ENCODE assay signal across 8 mouse cellular contexts in the genomic region with DNA sequence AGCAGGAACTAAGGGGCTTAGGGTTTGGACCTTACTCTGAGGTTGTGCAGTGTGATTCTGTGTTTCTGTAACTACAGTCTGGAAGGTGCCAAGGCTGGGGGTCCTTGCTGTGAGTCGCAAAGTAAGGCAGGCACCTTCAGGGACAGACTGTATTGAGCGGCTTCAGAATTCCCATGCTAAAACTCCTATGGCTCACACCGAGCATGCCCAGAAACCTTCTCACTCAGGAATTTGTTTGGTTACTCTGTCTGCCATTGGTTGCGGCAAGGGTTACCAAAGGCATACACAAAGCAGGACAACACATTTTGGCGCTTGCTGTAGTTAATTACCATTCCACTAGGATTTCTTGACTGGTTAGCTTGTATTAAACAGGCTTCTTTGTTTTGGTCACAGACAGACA. TPM values are rescaled to one million over a fixed set of nuclear protein-coding genes. Genes with fewer than 3 reads are reported as not detected.
DNase-seq lines count a peak whose midpoint lies in the region; ATAC-seq lines count a peak whose summit lies in the region.

No protein-coding gene starts in this region.

- peak overlapping the region; percentile 71 for H3K4me3 ChIP-seq in lung, embryonic 16.5 days (ENCODE audit: low read length)
- peak overlapping the region; percentile 62 for H3K4me3 ChIP-seq in embryonic facial prominence, embryonic 13.5 days
- peak overlapping the region; percentile 81 for H3K4me3 ChIP-seq in limb, embryonic 11.5 days (ENCODE audit: low read depth, low read length)

- peak overlapping the region; percentile 92 for H3K27ac ChIP-seq in lung, embryonic 16.5 days (ENCODE audit: low read length)
- peak overlapping the region; percentile 95 for H3K27ac ChIP-seq in embryonic facial prominence, embryonic 13.5 days
- H3K27ac ChIP-seq in limb, embryonic 11.5 days (replicated peaks; ENCODE audit: low read depth, low read length): peak overlapping the region; percentile 95

- H3K27me3 ChIP-seq in lung, embryonic 16.5 days (ENCODE audit: control insufficient read depth, insufficient read depth, low read depth, low read length): no peaks in the 10 kb centered on the region
- no peaks in the 10 kb centered on the region for H3K27me3 ChIP-seq in embryonic facial prominence, embryonic 13.5 days
- no peaks in the 10 kb centered on the region for H3K27me3 ChIP-seq in limb, embryonic 11.5 days (ENCODE audit: control insufficient read depth, insufficient read depth, low read length)

- peak overlapping the region; percentile 84 for H3K9ac ChIP-seq in lung, embryonic 16.5 days (ENCODE audit: low read length)
- peak overlapping the region; percentile 81 for H3K9ac ChIP-seq in embryonic facial prominence, embryonic 13.5 days
- peak overlapping the region; percentile 93 for H3K9ac ChIP-seq in limb, embryonic 11.5 days (ENCODE audit: low read length)

- peaks cover 77% of the 10 kb centered on the region for H3K4me1 ChIP-seq in lung, embryonic 16.5 days (replicated peaks; ENCODE audit: control insufficient read depth, insufficient read depth, low read length)
- peaks cover 68% of the 10 kb centered on the region for H3K4me1 ChIP-seq in embryonic facial prominence, embryonic 13.5 days
- peaks cover 20% of the 10 kb centered on the region for H3K4me1 ChIP-seq in limb, embryonic 11.5 days (ENCODE audit: control insufficient read depth, insufficient read depth, low read length)

- no peak for DNase-seq in lung, postnatal 4 days
- DNase-seq in limb, embryonic 11.5 days (ENCODE audit: low spot score): no peak
- DNase-seq in retina, postnatal 1 day: peak; percentile 52
- DNase-seq in frontal cortex, postnatal 36 days (ENCODE audit: low spot score in 2 of 2): no peak

- H3K4me2 ChIP-seq in lung, embryonic 16.5 days (ENCODE audit: low read depth, low read length): peak overlapping the region; percentile 85
- H3K4me2 ChIP-seq in embryonic facial prominence, embryonic 13.5 days: peak overlapping the region; percentile 86
- H3K4me2 ChIP-seq in limb, embryonic 11.5 days (ENCODE audit: low read depth, severe bottlenecking): peak overlapping the region; percentile 90

- H3K9me3 ChIP-seq in lung, embryonic 16.5 days (ENCODE audit: control insufficient read depth, low read length): no peaks in the 10 kb centered on the region
- H3K9me3 ChIP-seq in embryonic facial prominence, embryonic 13.5 days: no peaks in the 10 kb centered on the region
- no peaks in the 10 kb centered on the region for H3K9me3 ChIP-seq in limb, embryonic 11.5 days (ENCODE audit: control insufficient read depth, low read length)

- ATAC-seq in lung, embryonic 16.5 days (ENCODE audit: low read depth): peak; percentile 6; the same call in 1 of the 2 replicates
- no peak for ATAC-seq in embryonic facial prominence, embryonic 13.5 days (ENCODE audit: insufficient number of reproducible peaks, insufficient read depth, low FRiP score, low TSS enrichment, low read depth)
- ATAC-seq in limb, embryonic 11.5 days (ENCODE audit: insufficient number of reproducible peaks, low FRiP score, low TSS enrichment, low read depth): peak; percentile 36; the same call in 1 of the 2 replicates
- no peak for ATAC-seq in erythroid progenitor cell, adult 5-6 weeks (replicated peaks; ENCODE audit: low FRiP score, poor library complexity, severe bottlenecking)
- ATAC-seq in megakaryocyte-erythroid progenitor cell, adult 5-6 weeks (replicated peaks; ENCODE audit: low FRiP score, low TSS enrichment, poor library complexity, severe bottlenecking): no peak

- WGBS in lung, embryonic 16.5 days: 5% methylated on average over 5 of the region's 5 CpGs
- WGBS in embryonic facial prominence, embryonic 13.5 days: under 1% methylated on average over 5 of the region's 5 CpGs
- 11% methylated on average over 5 of the region's 5 CpGs for WGBS in limb, embryonic 11.5 days

- peaks cover 8% of the 10 kb centered on the region; the same call in 1 of the 2 replicates for H3K36me3 ChIP-seq in lung, embryonic 16.5 days (ENCODE audit: control insufficient read depth, insufficient read depth, low read length)
- peaks cover 23% of the 10 kb centered on the region for H3K36me3 ChIP-seq in embryonic facial prominence, embryonic 13.5 days
- H3K36me3 ChIP-seq in limb, embryonic 11.5 days (ENCODE audit: control insufficient read depth, insufficient read depth, low read length): peaks cover 6% of the 10 kb centered on the region; the same call in 1 of the 2 replicates

RNA-seq across cellular contexts. Expression of gene Tk1, which starts 0.3 kb away (rescaled TPM):
- 130 and 131 TPM in 2 replicates for polyA plus RNA-seq in lung, embryonic 16.5 days (2015; fragmentation: Nextera tagmentation; extraction: Ambion mirVana)
- polyA plus RNA-seq in embryonic facial prominence, embryonic 13.5 days (2015; fragmentation: Nextera tagmentation; extraction: Ambion mirVana): 143 and 150 TPM in 2 replicates
- 126 and 138 TPM in 2 replicates for polyA plus RNA-seq in limb, embryonic 11.5 days (2014; fragmentation: Nextera tagmentation; extraction: Ambion mirVana)
- 462 and 532 TPM in 2 replicates for total RNA-seq in erythroid progenitor cell, adult 5-6 weeks (2015; ENCODE audit: low replicate concordance)
- total RNA-seq in erythroid progenitor cell, adult 5-6 weeks (2017; ENCODE audit: low replicate concordance): 549 and 716 TPM in 2 replicates
- total RNA-seq in megakaryocyte-erythroid progenitor cell, adult 5-6 weeks (2014; fragmentation: Nextera tagmentation): 191 and 266 TPM in 2 replicates
- total RNA-seq in megakaryocyte-erythroid progenitor cell, adult 5-6 weeks (2017): 46.7 and 52.5 TPM in 2 replicates

RNA-seq across cellular contexts. Expression of gene Afmid, which starts 0.4 kb away (rescaled TPM):
- polyA plus RNA-seq in lung, embryonic 16.5 days (2015; fragmentation: Nextera tagmentation; extraction: Ambion mirVana): 4.9 and 5.4 TPM in 2 replicates
- polyA plus RNA-seq in embryonic facial prominence, embryonic 13.5 days (2015; fragmentation: Nextera tagmentation; extraction: Ambion mirVana): 4.2 and 5.1 TPM in 2 replicates
- polyA plus RNA-seq in limb, embryonic 11.5 days (2014; fragmentation: Nextera tagmentation; extraction: Ambion mirVana): 3.1 and 3.2 TPM in 2 replicates
- total RNA-seq in erythroid progenitor cell, adult 5-6 weeks (2015; ENCODE audit: low replicate concordance): 38.6 and 38.9 TPM in 2 replicates
- 70.3 and 75.6 TPM in 2 replicates for total RNA-seq in erythroid progenitor cell, adult 5-6 weeks (2017; ENCODE audit: low replicate concordance)
- 7.2 and 9.4 TPM in 2 replicates for total RNA-seq in megakaryocyte-erythroid progenitor cell, adult 5-6 weeks (2014; fragmentation: Nextera tagmentation)
- total RNA-seq in megakaryocyte-erythroid progenitor cell, adult 5-6 weeks (2017): 0.70 and 1.0 TPM in 2 replicates

RNA-seq across cellular contexts. Expression of gene Gm20708, which starts 16.7 kb away (rescaled TPM):
- polyA plus RNA-seq in lung, embryonic 16.5 days (2015; fragmentation: Nextera tagmentation; extraction: Ambion mirVana): 0.13 and 0.14 TPM in 2 replicates
- 0.66 and 0.99 TPM in 2 replicates for polyA plus RNA-seq in embryonic facial prominence, embryonic 13.5 days (2015; fragmentation: Nextera tagmentation; extraction: Ambion mirVana)
- polyA plus RNA-seq in limb, embryonic 11.5 days (2014; fragmentation: Nextera tagmentation; extraction: Ambion mirVana): 0.16 TPM in 1 of 2 replicates, not detected in the other
- total RNA-seq in erythroid progenitor cell, adult 5-6 weeks (2015; ENCODE audit: low replicate concordance): 72.1 and 80.7 TPM in 2 replicates
- 3.4 and 18.5 TPM in 2 replicates for total RNA-seq in erythroid progenitor cell, adult 5-6 weeks (2017; ENCODE audit: low replicate concordance)
- total RNA-seq in megakaryocyte-erythroid progenitor cell, adult 5-6 weeks (2014; fragmentation: Nextera tagmentation): 0.45 and 7.0 TPM in 2 replicates
- total RNA-seq in megakaryocyte-erythroid progenitor cell, adult 5-6 weeks (2017): 3.5 TPM in 1 of 2 replicates, not detected in the other

RNA-seq across cellular contexts. Expression of gene Syngr2, which starts 16.7 kb away (rescaled TPM):
- 79.5 and 87.7 TPM in 2 replicates for polyA plus RNA-seq in lung, embryonic 16.5 days (2015; fragmentation: Nextera tagmentation; extraction: Ambion mirVana)
- 41.4 and 43.4 TPM in 2 replicates for polyA plus RNA-seq in embryonic facial prominence, embryonic 13.5 days (2015; fragmentation: Nextera tagmentation; extraction: Ambion mirVana)
- polyA plus RNA-seq in limb, embryonic 11.5 days (2014; fragmentation: Nextera tagmentation; extraction: Ambion mirVana): 30.1 and 33.2 TPM in 2 replicates
- total RNA-seq in erythroid progenitor cell, adult 5-6 weeks (2015; ENCODE audit: low replicate concordance): 65.4 and 86.5 TPM in 2 replicates
- 35.0 and 41.8 TPM in 2 replicates for total RNA-seq in erythroid progenitor cell, adult 5-6 weeks (2017; ENCODE audit: low replicate concordance)
- 166 and 173 TPM in 2 replicates for total RNA-seq in megakaryocyte-erythroid progenitor cell, adult 5-6 weeks (2014; fragmentation: Nextera tagmentation)
- total RNA-seq in megakaryocyte-erythroid progenitor cell, adult 5-6 weeks (2017): 83.2 and 116 TPM in 2 replicates

RNA-seq across cellular contexts. Expression of gene Birc5, which starts 22.9 kb away (rescaled TPM):
- 312 and 336 TPM in 2 replicates for polyA plus RNA-seq in lung, embryonic 16.5 days (2015; fragmentation: Nextera tagmentation; extraction: Ambion mirVana)
- polyA plus RNA-seq in embryonic facial prominence, embryonic 13.5 days (2015; fragmentation: Nextera tagmentation; extraction: Ambion mirVana): 326 and 344 TPM in 2 replicates
- 400 and 435 TPM in 2 replicates for polyA plus RNA-seq in limb, embryonic 11.5 days (2014; fragmentation: Nextera tagmentation; extraction: Ambion mirVana)
- 782 and 936 TPM in 2 replicates for total RNA-seq in erythroid progenitor cell, adult 5-6 weeks (2015; ENCODE audit: low replicate concordance)
- total RNA-seq in erythroid progenitor cell, adult 5-6 weeks (2017; ENCODE audit: low replicate concordance): 871 and 1,077 TPM in 2 replicates
- 164 and 220 TPM in 2 replicates for total RNA-seq in megakaryocyte-erythroid progenitor cell, adult 5-6 weeks (2014; fragmentation: Nextera tagmentation)
- total RNA-seq in megakaryocyte-erythroid progenitor cell, adult 5-6 weeks (2017): 144 and 182 TPM in 2 replicates

Comparison
In these comparisons a context has a peak if more than half of its experiments do, and no peak if none do; other contexts are left out.
1. ATAC-seq: peak in lung, embryonic 16.5 days (single experiment) and limb, embryonic 11.5 days (single experiment); none in embryonic facial prominence, embryonic 13.5 days (single experiment), erythroid progenitor cell, adult 5-6 weeks (single experiment) and megakaryocyte-erythroid progenitor cell, adult 5-6 weeks (single experiment).
2. Peak in every context shown above with its lines, with median percentiles within 50 percentile points of each other: H3K27ac ChIP-seq, H3K4me2 ChIP-seq, H3K4me3 ChIP-seq and H3K9ac ChIP-seq.